In the genomic region with DNA sequence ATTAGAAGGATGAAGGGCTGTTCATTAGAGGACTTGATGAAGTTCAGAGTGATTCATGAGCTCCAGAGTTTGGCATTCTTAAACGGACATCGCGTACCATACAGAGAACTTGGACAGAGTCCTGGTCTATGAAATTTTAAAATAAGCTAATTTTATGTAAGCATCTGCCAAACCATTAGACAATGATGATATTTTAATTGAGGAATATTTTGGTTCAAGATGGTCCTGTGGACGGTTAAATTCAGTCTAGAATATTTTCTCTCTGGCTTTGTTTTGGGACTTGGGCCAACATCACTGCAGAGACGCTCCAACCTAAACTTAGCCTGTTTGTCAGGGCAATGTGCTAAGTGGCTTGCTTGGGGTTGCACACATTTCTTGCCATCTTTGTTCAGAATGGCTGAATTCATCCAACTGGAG, we compare ENCODE assay signal across 20 mouse cellular contexts. TPM values are rescaled to one million over a fixed set of nuclear protein-coding genes. Genes with fewer than 3 reads are reported as not detected.
A peak's percentile ranks its signal among the peaks of the same experiment; 100 is the strongest.
DNase-seq lines count a peak whose midpoint lies in the region; ATAC-seq and TF ChIP-seq lines count a peak whose summit lies in the region.
"Had no signal": no experiment of that assay in that cellular context is flagged by ENCODE, and none has a peak within 500 bp of the region (broad histone marks: within the 10 kb centered on the region; RNA-seq: fewer than 3 reads in every experiment).

No protein-coding gene starts in this region.

- WGBS in lung, embryonic 14.5 days = 38% methylated on average over 5 of the region's 5 CpGs
- 54% methylated on average over 5 of the region's 5 CpGs for WGBS in embryonic facial prominence, embryonic 15.5 days
- 54% methylated on average over 5 of the region's 5 CpGs for WGBS in stomach, postnatal 0 days

- peak; percentile 66; the same call in 1 of the 2 replicates for ATAC-seq in lung, embryonic 14.5 days (ENCODE audit: insufficient read depth)
- ATAC-seq in embryonic facial prominence, embryonic 15.5 days (ENCODE audit: insufficient number of reproducible peaks, low FRiP score, low TSS enrichment, low read depth) = 0 out of 2 replicates have a peak, but pooled peaks have one; percentile 24
- ATAC-seq in stomach, postnatal 0 days (ENCODE audit: low FRiP score, low TSS enrichment) = peak; percentile 49; the same call in 1 of the 2 replicates
- ATAC-seq: forebrain, embryonic 15.5 days; hindbrain, postnatal 0 days; intestine, postnatal 0 days; midbrain, embryonic 13.5 days had no signal

- H3K27ac ChIP-seq in gastrocnemius, adult 2 months = peak overlapping the region; percentile 20; the same call in 1 of the 2 replicates
- H3K27ac ChIP-seq in lung, embryonic 14.5 days (ENCODE audit: low read depth) = no peak overlapping the region; the same call in 1 of the 2 replicates
- H3K27ac ChIP-seq in embryonic facial prominence, embryonic 15.5 days (replicated peaks) = peak overlapping the region; percentile 39; the same call in 1 of the 2 replicates
- peak overlapping the region; percentile 40; the same call in 1 of the 2 replicates for H3K27ac ChIP-seq in stomach, postnatal 0 days (replicated peaks)
- H3K27ac ChIP-seq: forebrain, embryonic 15.5 days; hindbrain, postnatal 0 days; limb, embryonic 15.5 days; midbrain, embryonic 13.5 days; neural tube, embryonic 12.5 days had no signal

- H3K36me3 ChIP-seq in lung, embryonic 14.5 days (ENCODE audit: insufficient read depth) = no peaks in the 10 kb centered on the region
- H3K36me3 ChIP-seq in embryonic facial prominence, embryonic 15.5 days = 0 out of 2 replicates have a peak, but pooled peaks cover 8% of the 10 kb centered on the region
- H3K36me3 ChIP-seq in stomach, postnatal 0 days (ENCODE audit: control insufficient read depth, insufficient read depth, low read length) = no peaks in the 10 kb centered on the region
- H3K36me3 ChIP-seq: forebrain, embryonic 15.5 days; neural tube, embryonic 12.5 days had no signal

- H3K4me2 ChIP-seq in lung, embryonic 14.5 days = no peak overlapping the region
- no peak overlapping the region for H3K4me2 ChIP-seq in embryonic facial prominence, embryonic 15.5 days (replicated peaks)
- H3K4me2 ChIP-seq in stomach, postnatal 0 days (replicated peaks; ENCODE audit: low read depth) = no peak overlapping the region
- H3K4me2 ChIP-seq: forebrain, embryonic 15.5 days; heart, embryonic 12.5 days; limb, embryonic 15.5 days; midbrain, embryonic 13.5 days; neural tube, embryonic 12.5 days had no signal

- H3K4me3 ChIP-seq in gastrocnemius, adult 2 months = no peak overlapping the region
- no peak overlapping the region for H3K4me3 ChIP-seq in lung, embryonic 14.5 days (ENCODE audit: low read depth, low read length)
- H3K4me3 ChIP-seq in embryonic facial prominence, embryonic 15.5 days (replicated peaks) = no peak overlapping the region
- no peak overlapping the region for H3K4me3 ChIP-seq in stomach, postnatal 0 days (ENCODE audit: low read depth, low read length)
- H3K4me3 ChIP-seq: forebrain, embryonic 15.5 days; heart, embryonic 12.5 days; limb, embryonic 15.5 days; midbrain, embryonic 13.5 days; neural tube, embryonic 12.5 days had no signal

- H3K4me1 ChIP-seq in lung, embryonic 14.5 days (ENCODE audit: insufficient read depth) = 0 out of 2 replicates have a peak, but pooled peaks cover 6% of the 10 kb centered on the region
- peaks cover 6% of the 10 kb centered on the region for H3K4me1 ChIP-seq in embryonic facial prominence, embryonic 15.5 days
- H3K4me1 ChIP-seq in stomach, postnatal 0 days (replicated peaks; ENCODE audit: control insufficient read depth, insufficient read depth) = no peaks in the 10 kb centered on the region
- H3K4me1 ChIP-seq: midbrain, embryonic 13.5 days; neural tube, embryonic 12.5 days had no signal

- TF ChIP-seq EP300 in stomach, postnatal 0 days (optimal IDR thresholded peaks at IDR 0.05) = no peak

- H3K9ac ChIP-seq in lung, embryonic 14.5 days = no peak overlapping the region
- no peak overlapping the region for H3K9ac ChIP-seq in embryonic facial prominence, embryonic 15.5 days
- H3K9ac ChIP-seq in stomach, postnatal 0 days (ENCODE audit: low read length) = no peak overlapping the region
- H3K9ac ChIP-seq: forebrain, embryonic 15.5 days; heart, embryonic 12.5 days; limb, embryonic 15.5 days; midbrain, embryonic 13.5 days; neural tube, embryonic 12.5 days had no signal

- DNase-seq in gastrocnemius, adult 2 months = no peak
- no peak for DNase-seq in gastrocnemius, postnatal 10 days
- peak; percentile 76 for DNase-seq in lung, embryonic 14.5 days
- no peak for DNase-seq in lung, postnatal 36 days
- no peak for DNase-seq in stomach, postnatal 0 days (ENCODE audit: low spot score)
- DNase-seq in heart, adult 8-10 months (ENCODE audit: low spot score) = no peak
- DNase-seq: cerebellum, adult 2 months; cerebellum, postnatal 36 days; heart, postnatal 4 days; layer of hippocampus, postnatal 36 days; thymus, adult 2 months had no signal

- no peaks in the 10 kb centered on the region for H3K27me3 ChIP-seq in lung, embryonic 14.5 days (ENCODE audit: insufficient read depth, low read length)
- H3K27me3 ChIP-seq in embryonic facial prominence, embryonic 15.5 days = no peaks in the 10 kb centered on the region
- H3K27me3 ChIP-seq in stomach, postnatal 0 days (ENCODE audit: control insufficient read depth, insufficient read depth, low read length) = no peaks in the 10 kb centered on the region
- H3K27me3 ChIP-seq: CH12.LX; forebrain, embryonic 15.5 days; heart, embryonic 12.5 days; limb, embryonic 15.5 days; midbrain, embryonic 13.5 days; neural tube, embryonic 12.5 days had no signal

- no peaks in the 10 kb centered on the region for H3K9me3 ChIP-seq in lung, embryonic 14.5 days (ENCODE audit: low read depth, low read length)
- H3K9me3 ChIP-seq in embryonic facial prominence, embryonic 15.5 days (replicated peaks) = no peaks in the 10 kb centered on the region
- H3K9me3 ChIP-seq in stomach, postnatal 0 days (ENCODE audit: control insufficient read depth, low read length) = no peaks in the 10 kb centered on the region
- H3K9me3 ChIP-seq: forebrain, embryonic 15.5 days; heart, embryonic 12.5 days; limb, embryonic 15.5 days; midbrain, embryonic 13.5 days; neural tube, embryonic 12.5 days had no signal

- intact Hi-C loops in gastrocnemius, adult 2 months (cut with DNase I) = no loop called here

- TF ChIP-seq CTCF in gastrocnemius, adult 2 months (IDR thresholded peaks at IDR 0.05) = no peak
- no peak for TF ChIP-seq CTCF in lung, embryonic 14.5 days (IDR thresholded peaks at IDR 0.05; ENCODE audit: low read depth)
- no peak for TF ChIP-seq CTCF in stomach, postnatal 0 days (IDR thresholded peaks at IDR 0.05; ENCODE audit: low read depth)

RNA-seq across cellular contexts. Expression of gene Agpat4, which starts 25.5 kb away (rescaled TPM):
- total RNA-seq in gastrocnemius, adult 2 months (2021) = 1 to 10 TPM; 2.0 to 3.0 TPM
- total RNA-seq in gastrocnemius, postnatal 10 days (2021) = 1 to 10 TPM; 5.7 to 7.7 TPM
- polyA plus RNA-seq in lung, embryonic 14.5 days (2014; fragmentation: Nextera tagmentation; extraction: Ambion mirVana) = 27.4 and 28.2 TPM in 2 replicates
- polyA plus RNA-seq in embryonic facial prominence, embryonic 15.5 days (2015; fragmentation: Nextera tagmentation; extraction: Ambion mirVana) = 50.8 and 51.3 TPM in 2 replicates
- 18.7 and 19.5 TPM in 2 replicates for polyA plus RNA-seq in stomach, postnatal 0 days (2015; fragmentation: Nextera tagmentation; extraction: Ambion mirVana)
- total RNA-seq in heart, adult 8-10 months (2022) = 1 to 10 TPM; 2.5 to 3.8 (median 3.4) TPM
